ENCODE assay signal across 9 mouse cellular contexts in genomic region chr7:128779305-128779704, GRCm38 (mm10). TPM values are rescaled to one million over a fixed set of nuclear protein-coding genes. Genes with fewer than 3 reads are reported as not detected.
DNase-seq lines count a peak whose midpoint lies in the region; ATAC-seq and TF ChIP-seq lines count a peak whose summit lies in the region.
"Had no signal": no experiment of that assay in that cellular context is flagged by ENCODE, and none has a peak within 500 bp of the region (broad histone marks: within the 10 kb centered on the region; RNA-seq: fewer than 3 reads in every experiment).

No protein-coding gene starts in this region.

- no peaks in the 10 kb centered on the region for H3K9me3 ChIP-seq in embryonic facial prominence, embryonic 14.5 days (ENCODE audit: control insufficient read depth, low read length)
- no peaks in the 10 kb centered on the region for H3K9me3 ChIP-seq in midbrain, postnatal 0 days (ENCODE audit: low read length)
- H3K9me3 ChIP-seq: heart, embryonic 15.5 days had no signal

- no peak overlapping the region for H3K4me3 ChIP-seq in thymus, adult 2 months (ENCODE audit: control insufficient read depth, insufficient read depth, low read length)
- H3K4me3 ChIP-seq in embryonic facial prominence, embryonic 14.5 days (ENCODE audit: low read depth, low read length): no peak overlapping the region
- H3K4me3 ChIP-seq in midbrain, postnatal 0 days (ENCODE audit: low read depth, low read length): no peak overlapping the region
- H3K4me3 ChIP-seq: heart, embryonic 15.5 days had no signal

- H3K27ac ChIP-seq in thymus, adult 2 months (ENCODE audit: control insufficient read depth, insufficient read depth, low read length): no peak overlapping the region
- H3K27ac ChIP-seq in embryonic facial prominence, embryonic 14.5 days (replicated peaks; ENCODE audit: low read depth, low read length): no peak overlapping the region
- H3K27ac ChIP-seq in midbrain, postnatal 0 days (ENCODE audit: low read depth, low read length): no peak overlapping the region
- H3K27ac ChIP-seq: heart, embryonic 15.5 days had no signal

- no peaks in the 10 kb centered on the region for H3K4me1 ChIP-seq in thymus, adult 2 months (replicated peaks; ENCODE audit: control insufficient read depth, insufficient read depth, low read length)
- H3K4me1 ChIP-seq in embryonic facial prominence, embryonic 14.5 days (ENCODE audit: control insufficient read depth, insufficient read depth, low read length): no peaks in the 10 kb centered on the region
- H3K4me1 ChIP-seq in midbrain, postnatal 0 days (ENCODE audit: insufficient read depth, low read length): no peaks in the 10 kb centered on the region
- H3K4me1 ChIP-seq: heart, embryonic 15.5 days had no signal

- WGBS in thymus, adult 2 months: 57% methylated on average over 6 of the region's 6 CpGs
- 46% methylated on average over 6 of the region's 6 CpGs for WGBS in embryonic facial prominence, embryonic 14.5 days
- 33% methylated on average over 6 of the region's 6 CpGs for WGBS in midbrain, postnatal 0 days

- intact Hi-C loops in left cerebral cortex, postnatal 4 days (cut with DNase I): loop anchor here (5.0 kb wide), 1 partner anchor 838 kb away; no protein-coding TSS in a partner anchor

- H3K9ac ChIP-seq in embryonic facial prominence, embryonic 14.5 days (ENCODE audit: low read depth, low read length): no peak overlapping the region
- no peak overlapping the region for H3K9ac ChIP-seq in midbrain, postnatal 0 days (replicated peaks; ENCODE audit: low read length, poor library complexity, severe bottlenecking)
- H3K9ac ChIP-seq: heart, embryonic 15.5 days had no signal

- H3K27me3 ChIP-seq in thymus, adult 2 months (ENCODE audit: control insufficient read depth, insufficient read depth, low read length): no peaks in the 10 kb centered on the region
- H3K27me3 ChIP-seq in embryonic facial prominence, embryonic 14.5 days (replicated peaks; ENCODE audit: control insufficient read depth, insufficient read depth, low read length): no peaks in the 10 kb centered on the region
- no peaks in the 10 kb centered on the region for H3K27me3 ChIP-seq in midbrain, postnatal 0 days (ENCODE audit: insufficient read depth, low read length)
- H3K27me3 ChIP-seq: heart, embryonic 15.5 days had no signal

- peak; percentile 68; the same call in 1 of the 2 replicates for ATAC-seq in embryonic facial prominence, embryonic 14.5 days (ENCODE audit: low read depth)
- ATAC-seq in midbrain, postnatal 0 days (ENCODE audit: low FRiP score): peak; percentile 69
- ATAC-seq in monocyte, adult 5-6 weeks (replicated peaks; ENCODE audit: insufficient number of reproducible peaks, low FRiP score, low TSS enrichment, poor library complexity, severe bottlenecking): no peak; the same call in 1 of the 2 replicates

- TF ChIP-seq POLR2A in thymus, adult 2 months (IDR thresholded peaks at IDR 0.05; ENCODE audit: control insufficient read depth, extremely low read depth, insufficient read depth, low read length, poor library complexity): no peak

- peaks cover 81% of the 10 kb centered on the region for H3K36me3 ChIP-seq in thymus, adult 2 months (ENCODE audit: control insufficient read depth, insufficient read depth, low read length)
- peaks cover 91% of the 10 kb centered on the region for H3K36me3 ChIP-seq in embryonic facial prominence, embryonic 14.5 days (ENCODE audit: control insufficient read depth, insufficient read depth, low read length)
- peaks cover 43% of the 10 kb centered on the region for H3K36me3 ChIP-seq in midbrain, postnatal 0 days (ENCODE audit: insufficient read depth, low read length)

- no peak overlapping the region for H3K4me2 ChIP-seq in embryonic facial prominence, embryonic 14.5 days (ENCODE audit: low read depth, low read length)
- H3K4me2 ChIP-seq in midbrain, postnatal 0 days (ENCODE audit: low read depth, low read length, poor library complexity, severe bottlenecking): no peak overlapping the region
- H3K4me2 ChIP-seq: heart, embryonic 15.5 days had no signal

- no peak for TF ChIP-seq CTCF in thymus, adult 2 months (IDR thresholded peaks at IDR 0.05; ENCODE audit: borderline replicate concordance, control insufficient read depth, extremely low read depth, insufficient read depth, low read length, poor library complexity)
- peak; percentile 98 for TF ChIP-seq CTCF in midbrain, postnatal 0 days (IDR thresholded peaks at IDR 0.05)

- DNase-seq in thymus, adult 2 months: peak; percentile 11
- DNase-seq in thymus, adult 18-20 months: no peak
- peak; percentile 62 to 69 for DNase-seq in adrenal gland, postnatal 36 days
- DNase-seq in embryonic facial prominence, embryonic 14.5 days (ENCODE audit: low spot score): peak; percentile 72
- peak; percentile 56 for DNase-seq in hindlimb bud, embryonic 11.5 days (ENCODE audit: extremely low spot score, low read depth, low spot score)
- peak; percentile 62 for DNase-seq in left cerebral cortex, postnatal 4 days
- peak; percentile 94 for DNase-seq in midbrain, postnatal 0 days (ENCODE audit: low spot score)

RNA-seq across cellular contexts. Expression of gene Sec23ip, which starts 34.6 kb away (rescaled TPM):
- 68.4 and 68.6 TPM in 2 replicates for polyA plus RNA-seq in thymus, adult 2 months (2012; rRNA removed)
- 10 to 100 TPM; 42.4 to 44.0 TPM for total RNA-seq in adrenal gland, postnatal 36 days (2021)
- 37.5 and 37.7 TPM in 2 replicates for polyA plus RNA-seq in embryonic facial prominence, embryonic 14.5 days (2014; fragmentation: Nextera tagmentation; extraction: Ambion mirVana)
- total RNA-seq in left cerebral cortex, postnatal 4 days (2021): 10 to 100 TPM; 34.7 to 35.3 TPM
- total RNA-seq in midbrain, postnatal 0 days (2014; rRNA removed): 23.5 and 35.7 TPM in 2 replicates
- 26.3 and 26.4 TPM in 2 replicates for polyA plus RNA-seq in midbrain, postnatal 0 days (2015; fragmentation: Nextera tagmentation; extraction: Ambion mirVana)
- total RNA-seq in monocyte, adult 5-6 weeks (2017): 31.0 to 45.0 TPM (median 35.7 TPM) in 3 replicates

RNA-seq across cellular contexts. Expression of gene Mcmbp, which starts 39.0 kb away (rescaled TPM):
- 69.0 and 97.3 TPM in 2 replicates for polyA plus RNA-seq in thymus, adult 2 months (2012; rRNA removed)
- 10 to 100 TPM; 33.9 to 37.2 TPM for total RNA-seq in adrenal gland, postnatal 36 days (2021)
- polyA plus RNA-seq in embryonic facial prominence, embryonic 14.5 days (2014; fragmentation: Nextera tagmentation; extraction: Ambion mirVana): 57.9 and 62.9 TPM in 2 replicates
- total RNA-seq in left cerebral cortex, postnatal 4 days (2021): 10 to 100 TPM; 45.6 to 51.3 TPM
- total RNA-seq in midbrain, postnatal 0 days (2014; rRNA removed): 37.1 and 39.0 TPM in 2 replicates
- polyA plus RNA-seq in midbrain, postnatal 0 days (2015; fragmentation: Nextera tagmentation; extraction: Ambion mirVana): 34.8 and 42.7 TPM in 2 replicates
- total RNA-seq in monocyte, adult 5-6 weeks (2017): 50.6 to 82.0 TPM (median 62.4 TPM) in 3 replicates

Comparison
In these comparisons a context has a peak if more than half of its experiments do, and no peak if none do; other contexts are left out.
1. DNase-seq: peak in thymus, adult 2 months (single experiment), adrenal gland, postnatal 36 days (2 of 2), embryonic facial prominence, embryonic 14.5 days (single experiment), hindlimb bud, embryonic 11.5 days (single experiment), left cerebral cortex, postnatal 4 days (single experiment) and midbrain, postnatal 0 days (single experiment); none in thymus, adult 18-20 months (0 of 2).